Mouse (Mus musculus) hindbrain, embryonic 11.5 days (tissue): ENCODE results near the gene Capn1. TPM values are rescaled to one million over a fixed set of nuclear protein-coding genes. Genes with fewer than 3 reads are reported as not detected.

ENCODE experiments used
- ATAC-seq: fragments of 200-750 bp; cut with Nextera tagmentation; 2 replicates; pipeline ENCODE4 v1.8.0; 2017; ENCODE audit warnings: mild to moderate bottlenecking, moderate TSS enrichment, moderate library complexity; ENCODE audit not compliant: low FRiP score
- DNase-seq: peaks from one replicate; pipeline ENCODE4 v3.0.0-alpha.2; 2015; ENCODE audit warnings: low spot score
- H3K27ac ChIP-seq: fragments of 300-500 bp; sonication (generic); 2 replicates; pipeline ENCODE4 v1.5.1; 2014; ENCODE audit warnings: mild to moderate bottlenecking, low read depth, low read length
- H3K27me3 ChIP-seq: fragments of 300-500 bp; sonication (generic); 2 replicates; pipeline ENCODE4 v1.6.1; 2014; ENCODE audit warnings: mild to moderate bottlenecking, low read length, moderate library complexity, mixed read lengths; ENCODE audit not compliant: control insufficient read depth, insufficient read depth
- H3K36me3 ChIP-seq: fragments of 300-500 bp; sonication (generic); 2 replicates; pipeline ENCODE4 v1.6.1; 2014; ENCODE audit warnings: mild to moderate bottlenecking, low read length, moderate library complexity, mixed read lengths; ENCODE audit not compliant: control insufficient read depth, insufficient read depth
- H3K4me1 ChIP-seq: fragments of 300-500 bp; sonication (generic); replicated peaks from 2 replicates; pipeline ENCODE4 v1.6.1; 2014; ENCODE audit warnings: low read length, mixed read lengths; ENCODE audit not compliant: control insufficient read depth, insufficient read depth
- H3K4me2 ChIP-seq: fragments of 300-500 bp; sonication (generic); replicated peaks from 2 replicates; pipeline ENCODE4 v1.6.1; 2014; ENCODE audit warnings: mild to moderate bottlenecking, low read depth, low read length
- H3K4me3 ChIP-seq: fragments of 300-500 bp; sonication (generic); 2 replicates; pipeline ENCODE4 v1.5.1; 2014; ENCODE audit warnings: low read depth, low read length
- H3K9ac ChIP-seq: fragments of 300-500 bp; sonication (generic); 2 replicates; pipeline ENCODE4 v1.6.1; 2014; ENCODE audit warnings: low read depth, low read length
- H3K9me3 ChIP-seq: fragments of 300-500 bp; sonication (generic); 2 replicates; pipeline ENCODE4 v1.6.1; 2016; ENCODE audit warnings: low read length; ENCODE audit not compliant: control insufficient read depth
- WGBS: fragments of 180-500 bp; shearing (Covaris S2); extraction: QIAGEN DNeasy Blood & Tissue Kit; methylation state at CpG from one replicate; pipeline ENCODE4 v1.1.7; 2014; 5-methylcytosine and 5-hydroxymethylcytosine counted together
- polyA plus RNA-seq: library from polyadenylated mRNA; unstranded; fragments of >200 nt; fragmentation: Nextera tagmentation; extraction: Ambion mirVana; gene quantifications from 2 replicates; pipeline ENCODE4 v1.2.1, GENCODE M21; 2014

Capn1 gene
- polyA plus RNA-seq, 1 experiment from 2014 or later = 3.8 TPM

- Histone ChIP-seq H3K9ac (peak overlapping the region; percentile 64), H3K27ac (no peak overlapping the region), H3K4me3 (no peak overlapping the region), H3K27me3 (no peaks in the 10 kb centered on the region), H3K4me2 (peak overlapping the region; percentile 28), H3K9me3 (no peaks in the 10 kb centered on the region), H3K36me3 (no peaks in the 10 kb centered on the region), H3K4me1 (peaks cover 5% of the 10 kb centered on the region; the same call in 1 of the 2 replicates)
- WGBS = 12% methylated on average over 11 of the region's 13 CpGs
- ATAC-seq (peak; percentile 74), DNase-seq (peak; percentile 86)
These were observed 26.8 kb downstream of the Capn1 start for GRCm38 (mm10) chr19:5988815-5989452.

GRCm38 (mm10) chr19:5988027-5988814, 27.5 kb downstream of the Capn1 start:
- Histone ChIP-seq H3K9ac (peak overlapping the region; percentile 64; the same call in 1 of the 2 replicates), H3K4me2 (no peak overlapping the region), H3K27ac (no peak overlapping the region), H3K9me3 (no peaks in the 10 kb centered on the region), H3K4me3 (no peak overlapping the region), H3K27me3 (no peaks in the 10 kb centered on the region), H3K4me1 (peaks cover 5% of the 10 kb centered on the region; the same call in 1 of the 2 replicates), H3K36me3 (no peaks in the 10 kb centered on the region)
- no peak for ATAC-seq
- WGBS = 73% methylated on average over 5 of the region's 5 CpGs
- no peak for DNase-seq

- Histone ChIP-seq H3K36me3 (no peaks in the 10 kb centered on the region), H3K27me3 (no peaks in the 10 kb centered on the region), H3K4me3 (no peak within 1 kb of the TSS), H3K9ac (no peak within 1 kb of the TSS), H3K9me3 (no peaks in the 10 kb centered on the region), H3K27ac (no peak within 1 kb of the TSS), H3K4me2 (no peak within 1 kb of the TSS), H3K4me1 (peaks cover 5% of the 10 kb centered on the region; the same call in 1 of the 2 replicates)
- no peak for DNase-seq
- no peak for ATAC-seq
- 42% methylated on average over 4 of the region's 4 CpGs for WGBS
These were observed 29.7 kb downstream of the Capn1 start, which contains the start of gene Slc22a20 for GRCm38 (mm10) chr19:5986043-5986442. Gene Slc22a20, minus strand, starts transcription at chr19:5986143.

GRCm38 (mm10) chr19:5980477-5980876, 35.2 kb downstream of the Capn1 start:
- Histone ChIP-seq H3K36me3 (no peaks in the 10 kb centered on the region), H3K27ac (no peak overlapping the region), H3K4me3 (no peak overlapping the region), H3K4me1 (no peaks in the 10 kb centered on the region), H3K27me3 (no peaks in the 10 kb centered on the region), H3K9me3 (no peaks in the 10 kb centered on the region), H3K4me2 (no peak overlapping the region), H3K9ac (no peak overlapping the region)
- no peak for ATAC-seq
- WGBS = 87% methylated on average over 9 of the region's 9 CpGs
- no peak for DNase-seq

GRCm38 (mm10) chr19:5977717-5978116, 38.0 kb downstream of the Capn1 start:
- Histone ChIP-seq H3K4me3 (no peak overlapping the region), H3K4me2 (no peak overlapping the region), H3K4me1 (no peaks in the 10 kb centered on the region), H3K27ac (no peak overlapping the region), H3K27me3 (no peaks in the 10 kb centered on the region), H3K36me3 (no peaks in the 10 kb centered on the region), H3K9me3 (no peaks in the 10 kb centered on the region), H3K9ac (no peak overlapping the region)
- 83% methylated on average over 3 of the region's 3 CpGs for WGBS
- ATAC-seq (no peak), DNase-seq (no peak)

GRCm38 (mm10) chr19:5975676-5976075, 40.0 kb downstream of the Capn1 start:
- H3K4me1 ChIP-seq = no peaks in the 10 kb centered on the region
- 84% methylated on average over 4 of the region's 4 CpGs for WGBS
- H3K36me3 ChIP-seq = no peaks in the 10 kb centered on the region
- DNase-seq = no peak
- no peak for ATAC-seq
- H3K27me3 ChIP-seq = no peaks in the 10 kb centered on the region
- no peak overlapping the region for H3K4me2 ChIP-seq
- H3K4me3 ChIP-seq = no peak overlapping the region
- no peaks in the 10 kb centered on the region for H3K9me3 ChIP-seq
- no peak overlapping the region for H3K9ac ChIP-seq
- no peak overlapping the region for H3K27ac ChIP-seq

- Histone ChIP-seq H3K4me2 (no peak overlapping the region), H3K9ac (no peak overlapping the region), H3K27me3 (no peaks in the 10 kb centered on the region), H3K36me3 (no peaks in the 10 kb centered on the region), H3K4me3 (no peak overlapping the region), H3K4me1 (no peaks in the 10 kb centered on the region), H3K27ac (no peak overlapping the region), H3K9me3 (no peaks in the 10 kb centered on the region)
- ATAC-seq = no peak
- 77% methylated on average over 4 of the region's 4 CpGs for WGBS
- DNase-seq = no peak
These were observed 40.6 kb downstream of the Capn1 start for GRCm38 (mm10) chr19:5975112-5975511.

GRCm38 (mm10) chr19:5967664-5968063, 48.0 kb downstream of the Capn1 start:
- Histone ChIP-seq H3K36me3 (no peaks in the 10 kb centered on the region), H3K27ac (no peak overlapping the region), H3K4me1 (0 out of 2 replicates have a peak, but pooled peaks cover under 1% of the 10 kb centered on the region), H3K9ac (no peak overlapping the region), H3K27me3 (no peaks in the 10 kb centered on the region), H3K4me2 (no peak overlapping the region), H3K4me3 (no peak overlapping the region), H3K9me3 (no peaks in the 10 kb centered on the region)
- ATAC-seq (no peak), DNase-seq (no peak)
- WGBS = 86% methylated on average over 10 of the region's 10 CpGs
